Mouse (Mus musculus) lung, postnatal 0 days (tissue): ENCODE results near the gene Polg. TPM values are rescaled to one million over a fixed set of nuclear protein-coding genes. Genes with fewer than 3 reads are reported as not detected.

ENCODE experiments used
- ATAC-seq: fragments of 200-750 bp; cut with Nextera tagmentation; 2 replicates; pipeline ENCODE4 v1.8.0; 2017; ENCODE audit warnings: moderate library complexity
- DNase-seq: peaks from one replicate; pipeline ENCODE4 v3.0.0-alpha.2; 2016; ENCODE audit warnings: low spot score
- H3K27ac ChIP-seq: fragments of 300-500 bp; sonication (generic); 2 replicates; pipeline ENCODE4 v1.5.1; 2014; ENCODE audit warnings: antibody characterized with exemption, mild to moderate bottlenecking, low read length, mixed read lengths
- H3K27me3 ChIP-seq: fragments of 300-500 bp; sonication (generic); replicated peaks from 2 replicates; pipeline ENCODE4 v1.6.1; 2014; ENCODE audit warnings: low read length, mixed read lengths; ENCODE audit not compliant: insufficient read depth
- H3K36me3 ChIP-seq: fragments of 300-500 bp; sonication (generic); 2 replicates; pipeline ENCODE4 v1.6.1; 2014; ENCODE audit warnings: low read length, mixed read lengths; ENCODE audit not compliant: insufficient read depth
- H3K4me1 ChIP-seq: fragments of 300-500 bp; sonication (generic); 2 replicates; pipeline ENCODE4 v1.6.1; 2014; ENCODE audit warnings: antibody characterized with exemption, low read depth, low read length, mixed read lengths; ENCODE audit not compliant: insufficient read depth
- H3K4me2 ChIP-seq: fragments of 300-500 bp; sonication (generic); replicated peaks from 2 replicates; pipeline ENCODE4 v1.6.1; 2014; ENCODE audit warnings: low read depth, mild to moderate bottlenecking, low read length, moderate library complexity, mixed read lengths
- H3K4me3 ChIP-seq: fragments of 300-500 bp; sonication (generic); 2 replicates; pipeline ENCODE4 v1.5.1; 2014; ENCODE audit warnings: low read depth, low read length
- H3K9ac ChIP-seq: fragments of 300-500 bp; sonication (generic); replicated peaks from 2 replicates; pipeline ENCODE4 v1.6.1; 2014; ENCODE audit warnings: low read depth, mild to moderate bottlenecking
- H3K9me3 ChIP-seq: fragments of 300-500 bp; sonication (generic); 2 replicates; pipeline ENCODE4 v1.6.1; 2016; ENCODE audit warnings: low read length, mixed read lengths
- CTCF ChIP-seq: IDR thresholded peaks from 2 replicates; pipeline ENCODE4 v1.5.1; 2016; ENCODE audit warnings: antibody characterized with exemption, mild to moderate bottlenecking
- EP300 ChIP-seq: IDR thresholded peaks from 2 replicates; pipeline ENCODE4 v1.6.1; 2016; ENCODE audit warnings: antibody characterized with exemption, mild to moderate bottlenecking, control low read depth
- WGBS: fragments of 180-500 bp; shearing (Covaris S2); extraction: QIAGEN DNeasy Blood & Tissue Kit; methylation state at CpG from one replicate; pipeline ENCODE4 v1.1.7; 2014; 5-methylcytosine and 5-hydroxymethylcytosine counted together
- polyA plus RNA-seq: library from polyadenylated mRNA; unstranded; fragments of >200 nt; fragmentation: Nextera tagmentation; extraction: Ambion mirVana; gene quantifications from 2 replicates; pipeline ENCODE4 v1.2.1, GENCODE M21; 2015

Gene Polg
- polyA plus RNA-seq, 1 experiment from 2014 or later, result 32.3 TPM

GRCm38 (mm10) chr7:79499596-79500570, 33.7 kb upstream of the Polg start:
- no peak for DNase-seq
- TF ChIP-seq CTCF (no peak), EP300 (no peak)
- ATAC-seq, result no peak
- 2% methylated on average over 38 of the region's 72 CpGs for WGBS
- H3K27ac ChIP-seq, result no peak overlapping the region
- H3K9ac ChIP-seq, result no peak overlapping the region
- H3K4me1 ChIP-seq, result no peaks in the 10 kb centered on the region
- H3K9me3 ChIP-seq, result no peaks in the 10 kb centered on the region
- peaks cover 98% of the 10 kb centered on the region for H3K27me3 ChIP-seq
- H3K4me2 ChIP-seq, result 0 out of 2 replicates have a peak overlapping the region, but pooled peaks have one; percentile 28
- peak overlapping the region; percentile 8; the same call in 1 of the 2 replicates for H3K4me3 ChIP-seq
- H3K36me3 ChIP-seq, result no peaks in the 10 kb centered on the region

GRCm38 (mm10) chr7:79498965-79499595, 32.9 kb upstream of the Polg start:
- H3K4me2 ChIP-seq, result no peak overlapping the region
- ATAC-seq, result peak; percentile 43; the same call in 1 of the 2 replicates
- no peak overlapping the region for H3K27ac ChIP-seq
- no peak overlapping the region for H3K4me3 ChIP-seq
- whole genome bisulfite sequencing, result under 1% methylated on average over 33 of the region's 35 CpGs
- no peak for TF ChIP-seq EP300
- no peak for TF ChIP-seq CTCF
- H3K4me1 ChIP-seq, result no peaks in the 10 kb centered on the region
- H3K9me3 ChIP-seq, result no peaks in the 10 kb centered on the region
- H3K9ac ChIP-seq, result no peak overlapping the region
- H3K36me3 ChIP-seq, result no peaks in the 10 kb centered on the region
- DNase-seq, result peak; percentile 44
- H3K27me3 ChIP-seq, result peaks cover 95% of the 10 kb centered on the region

- TF ChIP-seq CTCF, result no peak
- TF ChIP-seq EP300, result no peak
- WGBS, result 9% methylated on average over 6 of the region's 6 CpGs
- Histone ChIP-seq H3K9ac (no peak overlapping the region), H3K27ac (no peak overlapping the region), H3K36me3 (no peaks in the 10 kb centered on the region), H3K4me2 (no peak overlapping the region), H3K4me3 (no peak overlapping the region), H3K4me1 (no peaks in the 10 kb centered on the region), H3K9me3 (no peaks in the 10 kb centered on the region), H3K27me3 (peaks cover 88% of the 10 kb centered on the region)
- no peak for ATAC-seq
- no peak for DNase-seq
Observed at GRCm38 (mm10) chr7:79498356-79498755, 32.2 kb upstream of the Polg start.

- Histone ChIP-seq H3K27ac (no peak overlapping the region), H3K4me3 (no peak overlapping the region), H3K9me3 (no peaks in the 10 kb centered on the region), H3K9ac (no peak overlapping the region), H3K27me3 (peaks cover 82% of the 10 kb centered on the region), H3K36me3 (no peaks in the 10 kb centered on the region), H3K4me2 (no peak overlapping the region), H3K4me1 (no peaks in the 10 kb centered on the region)
- DNase-seq (no peak), ATAC-seq (no peak)
- WGBS, result 6% methylated on average over 20 of the region's 20 CpGs
- no peak for TF ChIP-seq EP300
- TF ChIP-seq CTCF, result no peak
Observed at GRCm38 (mm10) chr7:79497701-79498115, 31.5 kb upstream of the Polg start.

- 13% methylated on average over 9 of the region's 9 CpGs for WGBS
- peaks cover 73% of the 10 kb centered on the region for H3K27me3 ChIP-seq
- no peak for ATAC-seq
Observed at GRCm38 (mm10) chr7:79496816-79497328, 30.7 kb upstream of the Polg start.

More at GRCm38 (mm10) chr7:79496816-79497328, 30.7 kb upstream of the Polg start:
- H3K9ac ChIP-seq, result no peak overlapping the region
- no peak overlapping the region for H3K4me3 ChIP-seq
- H3K27ac ChIP-seq, result no peak overlapping the region
- H3K4me2 ChIP-seq, result no peak overlapping the region
- no peak for DNase-seq
- no peak for TF ChIP-seq EP300
- no peak for TF ChIP-seq CTCF
- H3K36me3 ChIP-seq, result no peaks in the 10 kb centered on the region
- no peaks in the 10 kb centered on the region for H3K4me1 ChIP-seq
- H3K9me3 ChIP-seq, result no peaks in the 10 kb centered on the region
